Mouse (Mus musculus) neural tube, embryonic 10.5 days (tissue): Measurements from ENCODE around the gene Hspa12a.

Experiments
- DNase-seq: peaks from one replicate; pipeline ENCODE4 v3.0.0-alpha.2; 2017; ENCODE audit warnings: low spot score; ENCODE audit errors: extremely low spot score

Hspa12a gene

GRCm38 (mm10) chr19:58860255-58861173 is 82.9 kb downstream of the Hspa12a start:
- DNase-seq: peak; percentile 85

GRCm38 (mm10) chr19:58859831-58860254 is 83.6 kb downstream of the Hspa12a start:
- peak; percentile 47 for DNase-seq

GRCm38 (mm10) chr19:58859357-58859756 is 84.1 kb downstream of the Hspa12a start:
- DNase-seq: no peak

GRCm38 (mm10) chr19:58856129-58856855 is 87.2 kb downstream of the Hspa12a start:
- no peak for DNase-seq

GRCm38 (mm10) chr19:58854899-58855298 is 88.6 kb downstream of the Hspa12a start:
- no peak for DNase-seq

GRCm38 (mm10) chr19:58853036-58853735 is 90.3 kb downstream of the Hspa12a start:
- no peak for DNase-seq

- DNase-seq: no peak
Measured at GRCm38 (mm10) chr19:58850719-58851466, 92.6 kb downstream of the Hspa12a start.

GRCm38 (mm10) chr19:58849333-58850131 is 93.9 kb downstream of the Hspa12a start:
- no peak for DNase-seq

GRCm38 (mm10) chr19:58843606-58844005 is 99.8 kb downstream of the Hspa12a start:
- no peak for DNase-seq

- DNase-seq: no peak
Measured at GRCm38 (mm10) chr19:58840721-58841271, 102.7 kb downstream of the Hspa12a start.

GRCm38 (mm10) chr19:58839806-58840205 is 103.6 kb downstream of the Hspa12a start:
- DNase-seq: no peak

GRCm38 (mm10) chr19:58839345-58839744 is 104.1 kb downstream of the Hspa12a start:
- DNase-seq: no peak

- no peak for DNase-seq
Measured at GRCm38 (mm10) chr19:58838706-58839105, 104.7 kb downstream of the Hspa12a start.

GRCm38 (mm10) chr19:58833639-58834180 is 109.7 kb downstream of the Hspa12a start:
- no peak for DNase-seq

- DNase-seq: no peak
Measured at GRCm38 (mm10) chr19:58832988-58833387, 110.5 kb downstream of the Hspa12a start.

GRCm38 (mm10) chr19:58831280-58831922 is 112.1 kb downstream of the Hspa12a start:
- no peak for DNase-seq

- no peak for DNase-seq
Measured at GRCm38 (mm10) chr19:58830182-58830581, 113.3 kb downstream of the Hspa12a start.

- DNase-seq: no peak
Measured at GRCm38 (mm10) chr19:58829575-58829974, 113.9 kb downstream of the Hspa12a start.

- no peak for DNase-seq
Measured at GRCm38 (mm10) chr19:58827656-58828055, 115.8 kb downstream of the Hspa12a start.
